Mouse (Mus musculus) gastrocnemius, postnatal 4 days (tissue): Measurements from ENCODE around the gene Shroom4. TPM values are rescaled to one million over a fixed set of nuclear protein-coding genes. Genes with fewer than 3 reads are reported as not detected.
A peak's percentile ranks its signal among the peaks of the same experiment; 100 is the strongest.
"Not testable (repeated sequence)": the region's sequence is repeated elsewhere in the genome, so short reads cannot be mapped to it uniquely, and the experiment has no call there.

Experiments used
- DNase-seq, 2 experiments: peaks; one replicate each; pipeline ENCODE4 v3.0.0; 2021 to 2022; ENCODE audit warnings: low spot score in 2 of 2, mixed read lengths in 2 of 2
- long read RNA-seq, 2 experiments: library from polyadenylated mRNA; stranded (forward); transcript quantifications; one replicate each; pipeline ENCODE4 v2.0.0; 2021
- total RNA-seq, 2 experiments: library from RNA; stranded (reverse); gene quantifications; 2 replicates each; pipeline ENCODE4 v1.2.3; 2021

Shroom4 gene
- 1 to 10 TPM; 8.7 to 9.1 TPM for total RNA-seq
- long read RNA-seq, experiment 1, partial matches to known transcripts, result 2 of 3 reads
- long read RNA-seq, experiment 1, other reads (novel, unspliced or antisense), result 1 of 3 reads
- long read RNA-seq, experiment 2, full-length matches to known transcripts, result 1 of 1 reads
- long read RNA-seq, experiment 2, partial matches to known transcripts, result 0 of 1 reads
- long read RNA-seq, experiment 2, other reads (novel, unspliced or antisense), result 0 of 1 reads

DNA sequence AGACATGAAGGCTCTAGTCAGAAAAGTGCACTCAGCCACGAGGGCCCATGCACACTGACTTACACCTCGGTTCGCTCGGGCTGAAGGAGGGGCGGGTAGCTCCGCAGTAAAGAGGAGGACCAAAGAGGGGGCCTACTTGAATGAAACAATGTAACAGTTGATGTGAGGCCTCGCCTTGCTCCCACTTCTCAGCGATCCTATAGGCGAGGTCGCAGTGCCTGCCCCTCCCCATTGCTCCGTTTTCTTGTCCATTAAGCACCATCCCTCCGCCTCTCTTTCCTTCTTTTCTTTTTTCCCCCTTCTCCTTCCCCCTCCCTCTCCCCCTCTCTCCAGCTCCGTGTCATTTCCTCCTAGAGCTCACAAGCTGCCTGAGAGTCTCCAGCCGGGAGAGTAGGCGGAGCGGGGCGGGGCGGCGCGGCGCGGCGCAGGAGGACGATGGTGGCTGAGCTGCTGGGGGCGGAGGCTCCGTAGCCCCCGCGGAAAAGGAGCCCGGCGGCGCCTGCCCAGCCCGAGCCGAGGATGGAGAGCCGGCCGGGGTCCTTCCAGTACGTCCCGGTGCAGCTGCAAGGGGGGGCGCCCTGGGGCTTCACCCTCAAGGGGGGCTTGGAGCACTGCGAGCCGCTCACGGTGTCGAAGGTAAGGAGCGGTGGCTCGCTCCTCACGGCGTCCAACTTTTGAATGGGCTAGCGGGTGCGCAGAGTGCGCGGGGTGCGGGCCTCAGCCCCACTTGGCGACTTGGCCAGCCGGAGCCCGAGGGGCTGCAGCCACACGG, at the start of gene Shroom4:
Gene Shroom4 (plus strand): TSS at position 229 of the 772 bp plus-strand sequence.
- DNase-seq, result peak; percentile 30 to 71

DNA sequence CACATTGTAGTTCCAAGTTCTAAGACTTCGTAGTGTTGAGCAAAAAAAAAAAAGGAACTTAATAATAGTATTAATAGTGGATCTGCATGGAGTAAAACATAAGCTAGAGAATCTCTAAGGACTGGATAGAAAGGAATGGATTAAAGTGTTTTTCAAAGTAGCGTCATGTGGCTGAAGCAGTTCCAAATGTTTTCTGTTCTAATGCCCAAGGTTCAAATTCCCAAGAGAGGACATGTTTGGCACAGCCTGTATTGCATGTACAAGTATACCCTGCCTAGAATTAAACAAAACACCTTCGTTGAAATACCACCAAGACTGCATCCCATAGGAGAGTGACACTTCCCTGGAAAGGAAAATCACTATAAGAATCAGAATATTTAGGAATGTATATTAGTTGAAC, 42.8 kb upstream of the Shroom4 start:
- DNase-seq, result no peak

DNA sequence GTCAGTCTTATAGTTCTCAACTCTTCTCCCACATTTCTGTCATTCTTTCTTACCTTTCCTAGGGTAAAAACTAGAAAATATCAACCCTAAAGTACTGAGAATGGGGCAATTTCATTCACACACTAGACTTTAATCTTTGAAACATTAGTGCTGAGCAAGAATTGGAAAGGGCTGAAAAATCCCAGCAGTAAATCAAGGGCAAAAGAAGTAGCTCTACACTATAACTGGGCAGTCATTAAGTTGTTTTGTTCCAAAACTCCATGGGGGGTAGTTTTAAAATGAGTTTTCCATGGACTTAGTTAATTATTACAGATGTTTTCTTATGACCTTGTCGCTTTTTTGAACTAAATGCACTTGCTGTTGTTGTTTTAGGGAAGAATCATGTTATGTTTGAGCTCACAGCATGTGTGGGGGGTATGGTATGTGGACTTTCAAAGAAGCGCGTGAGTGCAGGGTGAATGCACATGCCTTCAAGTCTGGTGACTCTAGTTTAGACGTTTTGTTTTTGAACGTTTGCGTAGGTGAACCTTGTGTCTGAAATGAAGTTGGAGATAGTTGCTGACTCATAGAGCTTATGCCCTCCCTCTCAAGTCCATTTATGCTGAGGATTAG, 42.0 kb upstream of the Shroom4 start:
- DNase-seq, result no peak

GRCm38 (mm10) chrX:6368822-6369221, 30.8 kb upstream of the Shroom4 start:
- DNase-seq, result no peak

GRCm38 (mm10) chrX:6370706-6371105, 28.9 kb upstream of the Shroom4 start:
- no peak for DNase-seq

DNA sequence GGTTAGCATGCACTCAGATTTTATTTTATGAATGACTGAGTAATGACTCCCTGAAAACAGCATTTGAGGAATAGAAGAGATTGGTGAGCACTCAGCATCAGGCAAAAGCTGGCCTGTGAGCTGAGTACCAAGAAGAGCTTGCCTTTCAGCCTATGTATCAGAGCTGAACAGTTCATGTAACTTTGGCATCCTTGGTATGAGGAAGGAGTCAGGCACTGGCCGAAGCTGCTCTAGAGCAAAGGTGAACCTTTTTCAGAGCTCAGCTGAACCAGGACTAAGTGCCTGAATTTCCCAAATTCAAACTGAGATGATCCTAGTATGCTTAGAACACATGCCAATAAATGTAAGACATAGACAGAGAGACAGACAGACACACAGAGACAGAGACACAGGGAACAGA, 5.8 kb upstream of the Shroom4 start:
- no peak for DNase-seq

GRCm38 (mm10) chrX:6399193-6399592, 461 bp upstream of the Shroom4 start:
- DNase-seq, result no peak

- peak; percentile 15 to 22 for DNase-seq
Measured at GRCm38 (mm10) chrX:6400398-6401020, 855 bp downstream of the Shroom4 start.

GRCm38 (mm10) chrX:6402921-6403320, 3.3 kb downstream of the Shroom4 start:
- no peak for DNase-seq

DNA sequence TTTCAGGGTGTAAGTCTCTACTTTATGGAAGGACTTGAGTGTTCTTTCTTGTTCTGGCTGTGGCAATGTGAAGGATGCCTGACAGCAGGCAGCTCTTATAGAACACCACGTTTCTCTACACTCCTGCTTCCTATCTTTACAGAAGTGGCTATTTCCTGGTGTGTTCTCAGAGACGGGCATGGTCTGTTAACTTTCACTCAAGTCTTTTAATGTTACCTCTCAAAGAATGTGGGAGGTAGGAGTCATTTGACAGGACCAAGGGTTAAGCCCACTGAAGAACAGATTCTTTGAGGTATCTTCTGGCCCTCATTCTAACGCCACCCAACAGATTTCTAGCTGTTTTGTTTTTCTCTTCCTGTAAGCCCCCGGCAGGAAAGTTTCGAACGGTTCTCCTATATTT, 9.5 kb downstream of the Shroom4 start:
- no peak for DNase-seq

DNA sequence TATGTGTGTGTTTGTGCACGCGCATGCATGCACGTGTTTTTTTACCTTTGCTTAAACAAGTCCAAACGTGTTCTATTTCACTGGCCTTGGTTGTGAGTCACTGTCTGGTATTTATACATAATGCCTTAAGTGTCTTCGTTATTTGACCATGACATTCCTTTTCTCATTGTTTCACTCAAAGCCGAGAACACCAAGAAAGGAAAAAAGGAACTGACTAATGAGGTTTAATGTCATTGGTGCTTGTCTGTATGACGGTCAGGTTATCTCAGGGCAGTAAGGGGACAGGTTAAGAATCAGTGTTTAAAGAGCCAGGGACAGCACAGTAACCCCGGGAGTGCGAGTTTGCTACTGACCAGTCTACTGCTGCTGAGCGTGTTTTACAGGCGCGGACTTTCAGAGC, 15.8 kb downstream of the Shroom4 start:
- no peak for DNase-seq

DNA sequence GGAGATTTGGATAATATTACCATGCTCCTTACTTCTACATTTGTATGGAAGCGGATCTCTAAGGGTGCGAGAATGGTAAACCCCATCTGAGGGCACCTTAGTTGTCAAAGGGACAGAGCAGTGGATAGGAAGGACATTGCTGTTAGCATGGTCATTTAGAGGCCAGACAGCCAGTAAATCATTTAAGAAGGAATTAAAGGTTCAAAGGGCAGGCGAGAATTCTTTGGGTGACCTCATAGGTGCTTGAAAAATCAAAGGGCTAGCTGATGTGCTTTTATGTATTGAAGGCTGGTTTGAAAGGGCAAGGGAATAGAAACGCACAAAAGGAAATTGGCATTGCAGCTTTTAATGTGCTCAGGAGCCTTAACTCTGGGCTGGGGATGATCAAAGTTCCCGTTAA, 16.3 kb downstream of the Shroom4 start:
- DNase-seq, result no peak

DNA sequence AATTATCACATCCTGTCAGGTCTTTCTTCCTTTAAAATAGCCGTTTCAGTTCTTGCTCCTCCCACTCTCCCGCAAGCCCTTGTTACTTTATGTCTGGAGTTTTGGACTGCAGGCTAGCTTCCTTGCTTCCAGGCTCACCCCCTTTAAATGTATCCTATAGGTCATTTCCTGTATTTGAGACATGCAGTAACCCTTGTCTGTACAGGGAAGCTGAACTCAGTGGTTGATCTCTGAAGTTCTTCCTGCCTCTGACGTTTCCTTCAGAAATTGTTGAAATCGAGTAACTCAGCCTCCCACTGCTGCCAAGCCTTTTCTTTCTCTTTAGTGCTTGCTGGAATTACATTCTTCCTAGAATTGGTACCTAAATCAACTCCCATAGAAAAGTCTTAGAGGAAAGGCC, 18.5 kb downstream of the Shroom4 start:
- no peak for DNase-seq

GRCm38 (mm10) chrX:6435260-6435659, 35.6 kb downstream of the Shroom4 start:
- DNase-seq, result no peak

DNA sequence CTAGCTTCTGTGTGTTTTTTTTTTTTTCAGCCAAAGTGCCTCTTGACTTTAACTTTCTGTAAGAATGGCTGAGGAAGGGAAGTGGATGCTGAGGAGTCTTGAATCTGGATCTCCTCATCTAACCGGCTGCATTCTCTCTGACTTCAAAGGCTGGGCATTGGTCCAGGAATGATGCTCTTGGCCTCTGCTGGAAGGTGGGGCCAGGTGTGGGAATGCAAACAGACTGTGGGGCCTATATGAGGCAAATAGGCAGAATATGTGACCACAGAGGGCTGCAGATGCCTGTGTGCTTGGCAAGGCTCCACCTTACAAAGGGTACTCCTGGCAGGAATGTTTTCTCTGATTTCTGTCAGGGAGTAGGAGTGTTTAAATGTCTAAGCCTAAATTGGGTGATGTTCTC, 46.8 kb downstream of the Shroom4 start:
- no peak for DNase-seq

GRCm38 (mm10) chrX:6448001-6448400, 48.3 kb downstream of the Shroom4 start:
- DNase-seq, result no peak

DNA sequence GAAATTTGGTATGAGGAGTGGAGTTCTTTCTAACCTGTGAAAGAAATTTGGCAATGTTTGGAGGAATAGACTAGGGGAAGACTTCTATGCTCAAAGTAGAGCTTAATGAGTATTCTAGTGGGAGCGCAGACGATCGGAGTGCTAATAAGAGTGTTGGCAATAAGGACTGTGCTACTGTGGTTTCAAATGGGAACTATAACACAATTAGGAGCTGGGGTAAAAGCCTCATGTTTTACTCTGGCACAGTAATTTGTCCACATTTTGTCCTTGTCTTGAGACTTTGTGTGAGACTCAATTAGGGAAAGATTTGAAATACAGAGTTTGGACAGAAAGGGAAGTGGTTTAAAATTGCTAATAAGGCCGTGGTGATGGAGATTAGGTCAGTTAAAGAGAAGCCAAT, 53.6 kb downstream of the Shroom4 start:
- no peak for DNase-seq

- not testable (repeated sequence) for DNase-seq
Measured at GRCm38 (mm10) chrX:6469251-6469650, 69.6 kb downstream of the Shroom4 start.

- not testable (repeated sequence) for DNase-seq
Measured at GRCm38 (mm10) chrX:6472563-6472962, 72.9 kb downstream of the Shroom4 start.

GRCm38 (mm10) chrX:6475177-6475576, 75.5 kb downstream of the Shroom4 start:
- DNase-seq, result no peak

GRCm38 (mm10) chrX:6482268-6482667, 82.6 kb downstream of the Shroom4 start:
- no peak for DNase-seq

GRCm38 (mm10) chrX:6483817-6484216, 84.2 kb downstream of the Shroom4 start:
- no peak for DNase-seq
